Mouse (Mus musculus) R1 (cell line): ENCODE results near the gene Ascl4.
A peak's percentile ranks its signal among the peaks of the same experiment; 100 is the strongest.

Source experiments
- DNase-seq: peaks from one replicate; pipeline ENCODE4 v3.0.0-alpha.2; 2018; ENCODE audit warnings: low read depth, low spot score

Gene Ascl4

GRCm38 (mm10) chr10:85927676-85928445, at the start of gene Ascl4:
Gene Ascl4 (plus strand): TSS chr10:85927681.
- no peak for DNase-seq

GRCm38 (mm10) chr10:85879886-85880486, 47.5 kb upstream of the Ascl4 start:
- DNase-seq = no peak

- peak; percentile 98 for DNase-seq
Observed at GRCm38 (mm10) chr10:85916498-85917309, 10.8 kb upstream of the Ascl4 start, which contains the start of gene Prdm4. Gene Prdm4 (minus strand): TSS chr10:85917142.

GRCm38 (mm10) chr10:85928499-85929207, 1.2 kb downstream of the Ascl4 start:
- peak; percentile 92 for DNase-seq

- DNase-seq = peak; percentile 8
Observed at GRCm38 (mm10) chr10:85929208-85929591, 1.7 kb downstream of the Ascl4 start.

DNA sequence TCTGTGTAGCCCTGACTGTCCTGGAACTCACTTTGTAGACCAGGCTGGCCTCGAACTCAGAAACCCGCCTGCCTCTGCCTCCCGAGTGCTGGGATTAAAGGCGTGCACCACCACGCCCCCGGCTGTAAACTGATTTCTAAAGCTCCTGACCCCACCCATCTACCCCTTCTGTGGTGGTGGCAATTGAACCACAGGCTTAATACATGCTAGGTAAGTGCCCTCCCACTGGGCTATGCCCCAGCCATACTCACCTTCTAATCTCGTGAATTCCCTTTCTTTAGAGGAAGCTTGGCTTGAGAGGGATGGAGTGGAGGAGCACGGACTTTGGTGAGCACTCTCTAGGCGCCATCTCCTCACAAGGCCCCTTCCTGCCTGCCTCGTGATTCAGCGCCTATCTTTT, 2.5 kb downstream of the Ascl4 start:
- peak; percentile 60 for DNase-seq

DNA sequence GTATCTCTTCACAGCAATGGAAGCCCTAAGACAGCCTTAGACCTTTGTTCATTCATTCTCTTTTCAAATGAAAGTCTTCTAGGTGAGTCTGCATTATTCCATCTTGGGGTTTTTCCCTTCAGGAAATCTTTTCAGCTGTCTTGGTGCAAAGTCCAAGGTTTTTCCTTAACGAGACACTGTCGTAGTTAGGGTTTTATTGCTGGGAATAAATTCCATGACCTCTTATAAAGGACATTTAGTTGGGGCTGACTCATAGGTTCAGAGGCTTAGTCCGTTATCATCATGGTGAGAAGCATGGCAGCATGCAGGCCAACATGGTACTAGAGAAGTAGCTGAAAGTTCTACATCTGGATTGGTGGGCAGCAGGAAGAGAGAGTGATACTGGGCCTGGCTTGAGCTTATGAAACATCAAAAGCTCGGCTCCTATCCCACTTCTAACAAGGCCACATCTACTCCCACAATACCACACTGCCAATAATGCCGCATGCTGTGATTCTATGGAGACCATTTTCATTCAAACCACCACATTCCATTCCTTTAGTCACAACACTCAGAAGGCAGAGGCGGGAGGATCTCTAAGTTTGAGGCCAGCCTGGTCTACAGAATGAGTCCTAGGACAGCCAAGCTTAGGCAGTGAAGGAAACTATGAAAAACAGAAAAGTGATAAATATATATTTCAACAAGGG, 8.9 kb downstream of the Ascl4 start:
- peak; percentile 86 for DNase-seq

- DNase-seq = no peak
Observed at GRCm38 (mm10) chr10:85948483-85949196, 21.2 kb downstream of the Ascl4 start.

DNA sequence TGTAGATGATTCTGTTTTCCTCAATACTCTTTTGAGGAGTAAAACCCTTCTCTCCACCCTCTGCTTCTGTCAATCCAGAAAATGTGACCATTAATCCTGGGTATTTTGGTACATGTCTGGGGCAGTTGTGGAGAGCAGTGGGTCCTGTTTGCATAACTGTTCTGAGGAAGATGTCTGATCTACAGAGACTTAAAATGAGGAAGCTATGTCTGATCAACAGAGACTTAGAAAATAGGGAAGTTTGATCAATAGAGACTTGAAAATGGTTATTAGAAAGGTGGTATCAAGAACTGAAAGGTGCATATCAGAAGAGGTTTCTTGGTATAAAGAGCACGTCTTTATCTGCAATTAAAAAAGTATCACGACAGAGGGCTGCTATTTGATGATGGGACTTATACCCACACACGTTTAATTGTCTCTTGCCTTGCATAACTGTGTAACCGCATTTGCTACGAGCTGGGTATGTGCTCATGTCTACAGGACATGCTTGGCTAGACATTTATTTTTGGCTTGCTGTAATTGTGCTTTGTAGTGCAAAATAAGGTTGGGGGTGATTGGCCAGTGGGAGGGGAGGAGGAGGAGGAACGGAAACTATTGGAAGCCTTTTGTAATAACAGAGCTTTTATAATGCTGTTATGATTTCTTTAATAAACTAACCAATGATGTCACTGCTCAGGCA, 24.4 kb downstream of the Ascl4 start:
- no peak for DNase-seq

DNA sequence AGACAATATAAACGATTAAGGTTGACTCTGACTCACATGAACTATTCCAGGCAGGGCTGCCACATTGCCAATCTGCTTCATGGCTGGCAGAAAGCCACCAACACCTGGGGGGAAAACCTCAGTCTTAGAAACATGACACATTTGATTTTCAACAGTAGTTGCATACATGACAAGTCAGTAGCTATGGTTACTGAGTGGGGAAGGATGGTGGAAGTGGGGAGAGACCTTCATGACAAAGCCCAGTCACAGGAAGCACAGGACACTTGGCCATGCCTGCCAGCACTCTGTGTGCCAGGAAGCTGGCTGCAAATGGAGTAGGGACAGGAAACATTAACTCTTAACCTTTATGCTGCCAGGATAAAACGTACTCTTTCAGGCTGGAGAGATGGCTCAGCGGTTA, 25.9 kb downstream of the Ascl4 start:
- no peak for DNase-seq

DNA sequence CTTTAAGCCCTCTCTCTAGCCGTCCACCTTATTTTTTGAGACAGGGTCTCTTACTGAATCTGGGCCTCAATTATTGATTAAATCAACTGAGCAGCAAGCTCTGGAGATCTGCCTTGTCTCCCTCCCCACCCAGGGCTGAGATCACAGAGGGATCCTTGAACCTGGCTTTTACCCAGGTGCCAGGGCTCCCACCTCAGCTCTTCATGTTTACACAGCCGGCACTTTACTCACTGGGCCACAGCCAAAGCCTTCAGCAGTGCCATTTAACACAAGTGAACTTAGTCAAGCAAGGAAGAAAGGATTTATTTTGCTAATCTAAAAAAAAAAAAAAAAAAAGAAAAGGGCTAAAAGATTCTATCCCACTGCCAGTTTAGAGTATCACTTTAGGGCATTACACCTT, 26.9 kb downstream of the Ascl4 start:
- DNase-seq = no peak

DNA sequence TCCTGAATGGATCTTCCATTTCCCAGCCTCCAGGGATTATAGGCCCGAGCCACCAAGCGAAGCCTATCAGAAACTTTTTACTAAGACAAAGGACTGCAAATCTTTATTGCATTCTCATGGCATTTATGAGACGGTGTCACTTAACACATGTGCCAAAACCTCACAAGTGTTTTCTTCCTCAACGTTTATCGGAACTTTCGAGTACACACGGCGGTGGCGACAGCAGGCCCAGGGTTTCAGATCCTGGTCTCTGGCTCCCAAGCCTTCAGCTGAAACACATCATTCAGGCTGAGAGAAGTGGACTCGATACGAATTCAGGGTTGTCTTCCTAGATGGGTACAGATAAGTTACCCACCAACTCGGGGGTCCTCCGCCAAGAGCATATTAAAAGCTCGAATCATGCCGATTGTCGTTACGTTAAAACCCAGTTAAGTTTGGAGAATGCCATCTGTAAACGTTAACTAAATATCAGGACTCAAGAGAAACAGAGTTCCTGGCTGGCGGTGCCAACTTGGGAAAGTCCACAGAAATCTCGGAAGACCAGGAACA, 29.5 kb downstream of the Ascl4 start:
- no peak for DNase-seq

DNA sequence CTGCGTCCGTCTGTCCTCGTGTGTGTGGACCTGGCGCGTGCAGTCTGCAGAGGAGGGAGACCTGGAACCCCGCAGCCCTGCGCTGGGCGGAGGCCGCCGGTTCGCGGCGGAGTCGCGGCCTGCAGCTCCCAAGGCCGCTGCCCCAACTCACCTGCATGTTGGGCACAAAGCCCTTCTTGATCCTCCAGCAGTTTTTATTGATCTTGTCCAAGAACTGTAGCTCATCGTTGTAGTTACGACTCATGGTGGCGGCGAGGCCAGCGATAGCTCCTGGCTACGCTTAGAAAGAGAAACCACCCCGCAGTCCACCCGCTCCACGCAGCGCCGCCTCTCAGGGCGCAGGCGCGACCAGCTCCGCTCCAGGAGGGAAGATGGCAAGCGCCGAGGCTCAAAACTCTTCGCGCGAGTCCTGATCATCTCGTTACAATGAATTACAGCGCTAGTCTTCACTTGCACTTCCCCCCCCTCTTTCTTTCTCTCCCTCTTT, 30.0 kb downstream of the Ascl4 start, which contains the start of gene Rtcb:
TSS of gene Rtcb (minus strand) at position 360 of the 487 bp plus-strand sequence.
- peak; percentile 94 for DNase-seq

DNA sequence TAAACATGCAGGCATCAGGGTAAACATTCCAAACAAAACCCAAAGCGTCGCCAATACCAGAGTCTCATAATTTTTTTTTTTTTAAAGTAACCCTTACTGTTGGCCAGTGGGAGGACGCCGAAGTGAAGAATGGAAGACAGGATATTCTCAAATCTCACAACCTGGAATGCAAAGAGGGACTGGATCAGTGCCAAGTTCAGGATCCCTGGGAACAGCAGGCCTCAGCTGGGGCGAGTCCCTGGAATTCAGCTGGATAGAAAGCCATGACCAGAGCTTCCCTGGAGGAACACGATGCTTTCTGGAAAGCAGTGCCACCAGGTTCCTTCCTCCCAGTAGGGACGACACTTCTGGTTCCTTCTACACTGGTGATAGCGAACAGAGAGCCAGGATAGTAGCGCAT, 35.4 kb downstream of the Ascl4 start:
- no peak for DNase-seq

GRCm38 (mm10) chr10:85964316-85964715, 36.8 kb downstream of the Ascl4 start:
- no peak for DNase-seq

DNA sequence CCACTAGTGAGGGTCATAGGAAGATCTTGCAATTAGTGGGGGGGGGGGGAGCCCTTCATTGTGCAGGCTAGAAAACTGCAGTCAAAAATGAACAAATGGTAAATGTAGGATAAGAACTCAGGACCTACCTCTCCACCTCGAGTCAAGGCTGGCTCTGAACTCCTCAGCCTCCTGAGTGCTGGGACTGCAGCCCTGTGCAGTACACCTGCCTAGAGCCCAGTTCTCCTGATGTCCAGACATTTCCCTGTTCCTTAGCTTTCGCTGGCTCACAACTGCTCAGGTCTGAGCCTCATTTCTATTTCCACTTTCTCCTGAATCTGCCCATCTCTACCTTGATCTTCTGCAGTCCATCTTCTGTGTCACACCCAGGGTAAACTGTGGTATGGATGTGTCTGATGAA, 39.0 kb downstream of the Ascl4 start:
- DNase-seq = no peak

DNA sequence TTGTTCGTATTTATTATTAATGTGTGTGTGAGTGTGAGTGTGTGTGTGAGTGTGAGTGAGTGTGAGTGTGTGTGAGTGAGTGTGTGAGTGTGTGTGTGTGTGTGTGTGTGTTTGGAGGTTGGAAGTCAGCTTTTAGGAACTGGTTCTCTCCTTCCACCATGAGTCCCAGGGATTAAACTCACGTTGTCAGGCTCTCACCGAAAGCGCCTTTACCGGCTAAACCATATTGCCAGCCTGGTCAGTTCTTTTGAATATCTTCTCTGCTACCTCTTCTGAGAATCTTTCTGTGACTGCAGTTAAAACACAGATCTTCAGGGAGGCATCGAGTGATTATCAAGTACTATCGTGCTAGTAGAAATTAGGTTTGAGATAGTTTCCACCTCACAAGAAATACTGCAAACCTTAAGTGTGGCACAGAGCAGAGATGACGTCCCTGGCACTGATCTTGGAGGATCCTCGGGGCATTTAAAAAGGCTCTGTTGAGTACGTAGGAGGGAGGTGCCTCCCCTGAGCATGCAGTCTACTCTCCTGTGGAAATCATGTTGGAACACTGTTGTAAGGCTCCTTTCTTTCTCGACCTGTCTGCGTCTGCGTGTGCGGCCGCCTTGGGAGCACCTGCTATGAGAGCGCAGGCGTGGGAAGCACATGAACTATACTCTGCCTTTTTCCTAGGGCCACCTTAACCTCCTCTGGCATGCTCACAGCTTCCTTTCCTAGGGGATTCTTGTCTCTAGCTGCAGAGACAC, 40.1 kb downstream of the Ascl4 start:
- DNase-seq = no peak

GRCm38 (mm10) chr10:85968157-85968634, 40.7 kb downstream of the Ascl4 start:
- DNase-seq = peak; percentile 73

- DNase-seq = no peak
Observed at GRCm38 (mm10) chr10:85968731-85969130, 41.2 kb downstream of the Ascl4 start.
